Mouse (Mus musculus) urinary bladder, postnatal 14 days (tissue): ENCODE results near the gene Lzts2.
A peak's percentile ranks its signal among the peaks of the same experiment; 100 is the strongest.
"Not testable (repeated sequence)": the region's sequence is repeated elsewhere in the genome, so short reads cannot be mapped to it uniquely, and the experiment has no call there.

Experiments
- DNase-seq: peaks from one replicate; pipeline ENCODE4 v3.0.0; 2021; ENCODE audit warnings: low spot score

Gene Lzts2

DNA sequence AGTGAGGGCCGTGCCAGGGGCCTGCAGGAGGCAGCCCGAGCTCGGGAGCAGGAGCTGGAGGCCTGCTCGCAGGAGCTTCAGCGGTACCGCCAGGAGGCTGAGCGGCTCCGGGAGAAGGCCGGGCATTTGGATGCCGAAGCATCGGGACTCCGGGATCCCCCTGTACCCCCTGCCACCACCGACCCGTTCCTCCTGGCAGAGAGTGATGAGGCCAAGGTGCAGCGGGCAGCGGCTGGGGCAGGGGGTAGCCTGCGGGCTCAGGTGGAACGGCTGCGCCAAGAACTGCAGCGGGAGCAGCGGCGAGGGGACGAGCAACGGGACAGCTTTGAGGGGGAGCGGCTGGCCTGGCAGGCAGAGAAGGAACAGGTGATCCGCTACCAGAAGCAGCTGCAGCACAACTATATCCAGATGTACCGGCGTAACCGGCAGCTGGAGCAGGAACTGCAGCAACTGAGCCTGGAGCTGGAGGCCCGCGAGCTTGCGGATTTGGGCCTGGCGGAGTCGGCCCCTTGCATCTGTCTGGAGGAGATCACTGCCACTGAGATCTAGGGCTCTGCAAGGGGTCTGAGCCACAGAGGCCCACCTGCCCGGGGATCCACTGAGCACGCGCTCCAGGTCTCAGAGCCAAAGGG, 11.8 kb downstream of the Lzts2 start:
- DNase-seq: no peak

DNA sequence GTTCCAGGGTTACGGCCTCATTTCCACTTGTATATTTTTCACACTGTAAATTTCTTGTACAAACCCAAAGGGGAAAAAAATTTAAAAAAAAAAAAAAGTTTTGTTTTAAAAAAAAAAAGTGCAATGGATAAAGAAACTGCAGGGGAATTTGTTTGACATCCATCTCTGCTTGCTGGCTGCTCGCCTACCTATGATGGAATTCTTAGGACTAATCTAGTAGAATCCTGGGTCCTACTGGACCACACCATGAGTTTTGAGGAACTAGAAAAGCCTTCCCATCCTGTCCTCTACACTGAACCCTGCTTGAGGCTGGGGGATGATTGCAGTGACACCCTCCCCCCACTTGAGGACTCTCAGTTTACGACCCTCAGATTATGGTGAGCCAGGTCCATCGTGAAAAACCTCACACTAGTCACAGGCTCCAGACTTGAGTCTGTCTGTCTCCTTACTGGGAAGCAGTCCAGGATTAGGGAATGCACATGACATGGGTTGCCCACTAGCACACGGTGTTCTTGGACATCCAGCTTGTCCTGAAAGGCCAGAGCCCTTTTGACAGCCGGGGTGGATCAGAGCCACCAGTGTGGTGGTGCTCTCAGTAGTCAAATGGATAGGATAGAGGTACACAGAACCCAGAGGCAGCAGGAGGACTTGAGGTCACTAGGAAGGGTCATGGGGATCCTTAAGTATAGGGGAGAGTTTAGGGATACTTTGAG, 12.9 kb downstream of the Lzts2 start:
- DNase-seq: no peak

DNA sequence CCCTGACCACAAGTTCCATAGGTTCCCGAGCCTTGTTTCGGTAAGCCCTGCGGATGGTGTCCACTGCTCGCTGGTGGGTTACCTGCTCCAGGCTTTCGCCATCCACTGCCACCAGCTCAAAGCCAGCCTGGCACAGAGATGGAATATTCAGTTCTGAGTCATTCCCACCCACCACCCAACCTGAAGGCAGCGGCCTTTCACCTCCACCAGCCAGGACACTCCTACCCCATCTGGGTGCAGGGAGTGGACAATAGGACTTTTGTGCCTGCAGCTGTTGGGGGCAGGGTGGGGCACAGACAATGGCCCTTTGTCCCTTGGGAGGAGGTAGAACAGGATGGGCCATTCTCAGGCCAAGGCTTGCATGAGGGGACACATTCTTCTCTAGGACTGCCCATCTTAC, 13.6 kb downstream of the Lzts2 start:
- no peak for DNase-seq

DNA sequence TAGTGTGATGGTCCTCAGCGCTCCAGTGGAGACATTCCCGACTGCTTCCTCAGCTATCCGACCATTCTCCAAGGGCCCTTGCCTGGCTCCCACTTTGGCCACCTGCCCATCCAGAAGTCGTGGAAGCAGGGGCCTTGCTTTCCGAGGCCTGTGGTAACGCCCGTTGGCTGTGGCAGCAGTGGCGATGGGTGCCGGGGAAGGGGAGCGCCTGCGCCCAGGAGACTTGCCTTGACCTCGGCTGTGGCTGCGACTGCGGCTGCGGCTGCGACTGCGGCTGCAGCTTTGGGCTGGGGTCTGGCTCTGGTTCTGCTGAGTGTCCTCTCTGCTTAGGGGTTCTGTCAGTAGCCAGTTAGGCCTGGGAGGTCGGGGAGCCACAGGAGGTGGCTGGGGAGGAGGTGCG, 14.5 kb downstream of the Lzts2 start:
- no peak for DNase-seq

DNA sequence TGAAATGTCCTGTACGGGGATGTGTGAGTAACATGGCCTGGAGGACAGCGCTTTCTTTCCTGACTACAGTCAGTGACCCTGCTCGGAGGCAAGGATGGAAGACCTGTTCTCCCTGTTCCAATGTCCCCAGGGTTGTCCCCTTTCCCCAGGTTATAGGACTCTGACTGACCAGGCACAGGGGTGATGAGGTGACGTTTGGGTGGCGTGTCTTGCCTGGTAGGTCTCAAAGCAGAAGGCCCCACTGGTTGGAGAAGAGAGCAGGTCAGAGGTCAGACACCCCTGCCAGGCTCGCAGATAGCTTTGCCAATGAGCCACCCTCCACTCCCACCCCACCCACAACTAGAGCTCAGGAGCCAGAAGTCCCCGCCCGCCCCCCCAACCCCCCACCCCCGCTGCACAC, 15.4 kb downstream of the Lzts2 start:
- DNase-seq: no peak

DNA sequence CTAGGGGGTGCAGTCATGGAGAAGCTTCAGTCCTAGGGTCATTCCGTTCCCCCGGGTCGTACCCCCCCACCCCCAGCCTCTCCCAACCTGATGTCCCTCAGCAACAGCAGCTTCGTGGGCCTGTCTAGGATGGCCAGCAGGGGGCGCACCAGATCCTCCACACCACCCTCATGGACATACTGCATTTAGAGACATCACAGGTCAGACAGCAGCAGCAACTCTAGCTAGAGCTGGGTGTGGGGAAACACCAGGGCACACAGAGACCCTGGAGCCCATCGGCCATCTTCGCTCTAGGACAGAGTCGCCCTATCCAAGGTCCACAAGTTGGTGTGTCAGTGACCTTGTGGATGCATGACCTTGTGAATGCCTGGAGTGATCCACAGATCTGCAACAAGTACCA, 15.9 kb downstream of the Lzts2 start:
- DNase-seq: peak; percentile 70

DNA sequence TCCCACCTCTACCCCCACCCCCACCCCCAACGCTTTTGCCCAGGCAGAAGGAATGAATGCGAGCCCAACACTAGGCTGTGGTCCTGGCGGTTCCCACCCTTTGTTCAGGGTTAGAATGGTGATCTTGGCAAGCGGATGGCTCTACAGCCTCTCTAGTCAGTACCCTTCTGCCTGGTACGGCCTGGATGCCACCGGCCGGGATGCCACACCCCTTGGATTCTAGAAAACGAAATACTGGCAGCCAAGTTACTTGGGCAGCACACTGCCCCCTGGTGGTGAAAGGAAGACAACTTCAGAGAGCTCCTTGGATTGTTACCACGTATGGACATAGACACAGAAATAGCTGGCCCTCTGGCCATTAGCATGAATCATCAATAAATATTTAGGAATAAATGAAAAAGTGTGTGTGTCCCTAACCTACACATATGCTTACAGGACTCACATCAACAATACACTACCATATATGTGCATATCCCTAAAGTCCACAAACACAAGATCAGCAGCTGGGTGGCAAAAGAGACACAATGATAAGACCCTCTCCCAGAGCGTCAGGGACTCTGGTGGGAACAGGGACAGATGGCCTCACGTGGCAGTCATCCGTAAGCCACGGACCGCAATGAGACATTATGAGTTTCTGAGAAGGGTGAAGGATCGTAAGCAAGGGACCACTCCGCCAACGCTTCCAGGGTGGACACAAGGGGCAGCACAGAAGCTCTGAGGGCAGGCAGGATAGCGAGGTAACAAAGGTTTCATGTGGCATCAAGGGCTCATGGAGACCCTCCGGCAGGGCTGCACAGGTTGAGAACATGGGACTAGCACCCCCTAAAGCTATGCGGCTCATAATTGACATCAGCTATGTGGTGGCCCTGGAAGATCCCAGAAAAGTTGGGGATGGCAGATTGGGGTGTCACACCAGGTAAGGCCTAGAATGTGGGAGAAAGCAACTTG, 16.8 kb downstream of the Lzts2 start:
- peak; percentile 83 for DNase-seq

DNA sequence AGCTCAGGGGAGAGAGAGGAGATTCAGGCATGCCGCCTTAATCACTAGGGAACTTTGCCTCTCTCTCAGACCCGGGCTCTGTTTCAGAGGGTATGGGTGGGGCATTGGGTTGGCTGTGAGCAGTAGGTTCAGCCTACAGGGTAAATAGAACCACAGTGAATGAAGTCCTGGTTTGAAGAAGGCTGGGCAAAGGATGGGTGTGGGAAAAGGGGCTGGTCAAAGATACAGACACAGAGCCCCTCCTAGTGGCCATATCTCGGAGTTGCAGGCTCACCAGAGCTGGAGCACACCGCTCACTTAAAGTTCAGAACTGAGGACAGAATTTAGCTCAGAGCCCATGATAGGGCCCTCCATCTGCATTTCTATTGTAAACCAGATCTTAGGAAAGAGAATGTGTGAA, 17.6 kb downstream of the Lzts2 start:
- DNase-seq: peak; percentile 84

DNA sequence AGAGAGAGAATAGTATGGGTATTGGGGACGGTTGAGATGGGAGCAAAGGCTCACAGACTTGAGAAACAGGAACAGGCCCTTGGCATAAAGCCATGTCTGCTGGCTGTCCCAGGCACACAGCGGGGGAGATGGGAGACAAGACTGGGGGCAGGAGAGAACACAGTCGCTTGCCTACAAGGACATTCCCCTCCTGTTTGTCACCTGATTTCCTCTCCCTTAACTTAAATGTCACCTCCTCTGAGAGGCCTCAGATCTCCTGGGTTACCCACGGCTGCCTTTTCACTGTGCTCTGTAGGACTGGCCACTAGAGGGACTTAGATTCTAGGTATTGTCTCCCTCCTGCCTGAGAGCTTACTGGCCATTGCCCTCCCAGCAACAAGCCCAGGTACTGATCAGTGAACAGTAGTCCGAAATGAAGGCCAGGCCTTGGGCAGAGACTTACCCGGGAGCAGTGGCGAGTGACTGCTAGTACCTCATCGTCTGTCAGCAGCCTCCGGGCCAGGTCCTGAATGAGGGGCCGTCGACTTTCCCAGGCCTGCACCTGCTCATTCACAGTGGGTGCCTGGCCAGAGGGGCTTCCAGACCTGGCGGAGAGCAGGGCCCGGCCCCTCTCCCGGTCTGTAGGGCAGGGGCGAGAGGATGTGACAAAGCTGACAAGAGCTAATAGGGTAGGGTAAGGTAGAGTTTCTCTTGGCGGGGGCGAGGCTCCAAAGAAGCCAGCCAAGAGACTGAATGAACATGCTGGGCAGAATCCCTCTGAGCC, 18.5 kb downstream of the Lzts2 start:
- peak; percentile 61 for DNase-seq

DNA sequence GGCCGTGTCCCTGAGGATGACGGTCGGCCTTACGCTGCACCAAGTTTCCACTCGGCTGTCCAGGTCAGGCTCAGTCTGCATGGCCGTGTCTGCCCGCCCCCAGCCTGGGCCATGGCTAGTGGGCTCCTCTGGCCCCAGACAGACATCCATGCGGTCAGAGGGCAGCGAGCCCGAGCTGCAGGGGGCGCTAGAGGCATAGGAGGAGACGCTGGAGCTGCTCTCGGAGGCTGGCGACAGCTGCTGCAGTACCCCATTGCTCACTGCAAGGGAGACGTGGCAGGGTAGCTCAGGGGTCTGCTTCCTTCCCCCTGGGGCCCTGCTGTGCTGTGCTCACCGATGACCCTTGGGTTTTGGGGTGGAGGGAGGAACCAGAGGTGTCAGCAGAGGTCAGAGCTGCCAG, 22.7 kb downstream of the Lzts2 start:
- peak; percentile 73 for DNase-seq

DNA sequence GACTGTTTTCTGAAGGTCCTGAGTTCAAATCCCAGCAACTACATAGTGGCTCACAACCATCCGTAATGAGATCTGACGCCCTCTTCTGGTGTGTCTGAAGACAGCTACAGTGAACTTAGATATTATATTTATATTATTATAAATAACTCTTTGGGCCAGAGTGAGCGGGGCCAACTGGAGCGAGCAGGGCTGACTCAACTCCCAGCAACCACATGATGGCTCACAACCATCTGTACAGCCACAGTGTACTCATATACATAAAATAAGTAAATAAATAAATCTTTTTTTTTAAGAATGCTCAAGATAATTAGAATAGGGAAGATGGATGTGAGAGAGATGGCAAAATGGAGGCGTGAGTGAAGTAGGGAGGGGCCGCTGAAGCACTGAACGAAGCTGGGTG, 24.0 kb downstream of the Lzts2 start:
- DNase-seq: not testable (repeated sequence)

DNA sequence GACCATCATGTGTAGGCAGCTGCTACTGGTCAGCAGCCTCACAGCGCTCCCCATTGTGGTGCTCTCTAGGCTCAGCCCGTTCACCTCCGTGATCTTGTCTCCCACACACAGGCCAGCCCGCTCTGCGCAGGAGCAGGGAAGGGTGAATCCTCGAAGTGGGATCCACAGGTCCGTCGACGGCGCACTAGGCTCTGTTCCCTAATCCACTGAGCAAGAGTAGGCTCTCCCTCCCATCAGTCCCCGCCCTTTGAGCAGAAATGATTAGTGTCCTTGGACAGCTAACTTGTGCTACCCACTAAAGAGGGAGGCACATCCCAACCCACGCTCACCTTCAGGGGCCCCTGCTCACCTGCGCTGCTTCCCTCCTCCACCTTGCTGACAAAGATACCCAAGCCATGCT, 26.0 kb downstream of the Lzts2 start:
- DNase-seq: no peak

DNA sequence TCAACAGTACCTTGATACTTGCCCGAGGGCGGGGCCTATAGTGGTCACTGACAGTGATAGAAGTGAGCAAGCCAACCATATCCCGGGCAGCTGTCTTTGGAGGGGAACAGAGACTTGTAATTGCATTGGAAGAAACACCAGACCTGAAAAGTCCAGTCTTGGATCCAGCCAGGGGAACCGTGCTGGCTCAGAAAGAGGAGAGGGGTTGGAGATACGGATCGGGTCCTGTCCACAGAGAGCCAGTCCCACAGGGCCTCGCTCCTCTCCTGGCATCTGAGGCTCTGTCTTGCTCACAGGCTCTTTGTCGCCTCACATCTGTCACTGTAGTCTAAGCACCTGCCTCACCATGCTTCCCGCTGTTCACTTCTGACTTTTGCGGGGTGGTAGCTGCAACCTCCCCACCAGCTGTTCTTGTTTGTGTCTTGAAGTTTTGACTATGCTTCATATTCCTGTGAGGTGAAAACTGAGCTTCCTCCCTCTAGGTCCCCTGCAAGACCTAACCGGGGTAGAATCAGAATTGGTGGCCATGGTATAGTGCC, 30.2 kb downstream of the Lzts2 start:
- DNase-seq: no peak

DNA sequence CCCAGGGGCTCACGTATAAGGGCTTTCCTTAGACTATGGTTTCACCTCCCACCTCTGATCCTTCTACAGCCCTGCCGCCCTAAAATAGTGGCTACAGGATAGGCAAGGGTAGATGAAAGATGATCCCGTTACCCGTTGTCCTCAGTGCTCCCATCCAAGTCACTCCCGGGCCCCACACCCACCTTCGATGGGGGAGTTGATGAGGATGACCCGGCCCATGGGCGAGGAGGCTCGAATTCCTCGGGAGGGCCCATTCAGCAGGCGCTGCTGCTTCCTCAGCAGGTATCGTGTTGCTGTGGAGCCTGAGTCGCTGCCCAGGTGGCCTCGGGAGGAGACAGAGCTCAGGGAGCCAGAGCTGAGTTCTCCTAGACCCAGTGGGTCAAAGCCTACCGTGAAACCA, 31.0 kb downstream of the Lzts2 start:
- no peak for DNase-seq

DNA sequence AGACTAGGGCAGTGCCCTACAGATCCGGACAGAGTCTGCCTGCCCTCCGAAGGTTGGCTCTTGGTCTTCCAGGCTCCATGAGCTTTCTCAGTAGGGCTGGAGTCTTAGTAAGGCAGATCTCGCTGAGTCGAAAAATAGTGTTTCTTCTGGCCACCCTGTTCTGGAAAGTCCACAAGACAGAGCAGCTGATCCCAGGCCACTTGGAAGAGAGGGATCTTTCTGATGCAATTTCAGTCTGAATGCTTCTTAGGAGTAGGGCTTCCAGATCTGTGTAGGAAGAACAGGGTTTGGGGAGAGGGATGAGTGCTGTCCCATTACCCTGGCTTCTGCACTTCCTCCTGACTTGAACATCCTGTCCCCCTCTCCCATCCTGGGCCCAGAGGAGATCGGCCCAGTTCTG, 31.4 kb downstream of the Lzts2 start, which contains the start of gene Pdzd7:
Pdzd7 (minus strand) TSS at position 67 of the 400 bp plus-strand sequence.
- no peak for DNase-seq

DNA sequence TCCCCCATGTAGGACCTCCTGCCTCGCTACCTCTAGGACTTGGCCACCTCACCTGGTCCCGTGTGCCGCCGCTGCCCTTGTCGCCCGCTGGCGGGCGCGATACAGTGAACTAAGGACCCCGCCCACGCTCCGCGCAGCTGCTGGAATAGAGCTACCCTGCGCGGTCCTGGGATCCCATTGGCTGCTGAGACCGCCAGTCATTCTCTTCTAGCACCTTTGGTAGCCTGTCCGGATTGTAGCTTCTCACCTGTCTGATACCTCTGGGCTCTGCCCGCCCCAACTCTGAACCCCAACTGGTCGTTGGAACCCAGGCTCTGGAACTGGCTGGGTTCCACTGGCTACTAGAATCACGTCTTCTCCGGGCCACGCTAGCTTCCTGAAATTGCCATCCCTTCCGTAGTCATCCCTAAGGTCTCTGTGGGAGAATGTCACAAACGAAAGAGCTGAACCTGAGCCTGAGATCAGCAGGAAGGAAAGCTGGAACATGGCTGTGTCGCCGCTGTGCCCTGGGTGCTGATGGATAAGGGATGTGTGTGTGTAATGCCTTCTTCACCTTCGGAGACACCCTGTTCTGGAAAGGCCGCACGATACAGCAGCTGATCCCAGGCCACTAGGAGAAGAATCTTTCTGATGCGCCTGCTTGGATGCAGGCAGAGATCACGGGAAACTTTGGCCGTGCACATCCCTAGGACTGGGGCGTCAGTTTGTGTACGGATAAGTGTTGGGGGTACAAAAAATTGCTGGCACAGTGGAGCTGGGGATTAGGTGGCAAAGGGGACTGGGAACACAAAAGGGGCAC, 32.5 kb downstream of the Lzts2 start:
- DNase-seq: peak; percentile 95

DNA sequence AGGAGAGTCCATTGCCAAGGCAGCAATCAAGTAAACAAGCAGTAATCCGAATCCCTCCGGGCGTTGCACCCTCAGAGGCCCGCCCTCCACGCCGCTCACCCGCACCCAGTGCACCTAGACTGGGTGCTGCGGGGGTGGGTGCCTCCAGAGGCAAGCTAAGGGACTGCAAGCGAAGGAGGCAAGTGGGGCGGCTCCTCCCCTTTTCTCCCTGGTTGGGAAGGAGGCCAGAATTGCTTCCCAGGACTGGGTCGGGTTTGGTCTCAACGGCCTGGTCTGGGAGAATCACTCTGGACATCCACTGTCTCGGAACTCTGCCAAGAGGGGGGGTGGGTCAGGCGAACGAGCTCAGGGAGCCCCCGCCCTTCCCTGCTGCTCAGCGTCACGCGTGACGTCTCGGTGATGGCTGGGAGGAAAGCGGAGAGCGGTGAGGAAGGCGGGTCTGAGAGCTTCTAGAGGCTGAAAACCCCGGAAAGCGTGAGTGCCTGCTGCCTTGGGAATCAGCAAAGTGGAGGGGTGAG, 33.3 kb downstream of the Lzts2 start, which contains the start of gene Sfxn3:
Sfxn3 (plus strand) TSS at position 87 of the 518 bp plus-strand sequence.
- peak; percentile 97 for DNase-seq

DNA sequence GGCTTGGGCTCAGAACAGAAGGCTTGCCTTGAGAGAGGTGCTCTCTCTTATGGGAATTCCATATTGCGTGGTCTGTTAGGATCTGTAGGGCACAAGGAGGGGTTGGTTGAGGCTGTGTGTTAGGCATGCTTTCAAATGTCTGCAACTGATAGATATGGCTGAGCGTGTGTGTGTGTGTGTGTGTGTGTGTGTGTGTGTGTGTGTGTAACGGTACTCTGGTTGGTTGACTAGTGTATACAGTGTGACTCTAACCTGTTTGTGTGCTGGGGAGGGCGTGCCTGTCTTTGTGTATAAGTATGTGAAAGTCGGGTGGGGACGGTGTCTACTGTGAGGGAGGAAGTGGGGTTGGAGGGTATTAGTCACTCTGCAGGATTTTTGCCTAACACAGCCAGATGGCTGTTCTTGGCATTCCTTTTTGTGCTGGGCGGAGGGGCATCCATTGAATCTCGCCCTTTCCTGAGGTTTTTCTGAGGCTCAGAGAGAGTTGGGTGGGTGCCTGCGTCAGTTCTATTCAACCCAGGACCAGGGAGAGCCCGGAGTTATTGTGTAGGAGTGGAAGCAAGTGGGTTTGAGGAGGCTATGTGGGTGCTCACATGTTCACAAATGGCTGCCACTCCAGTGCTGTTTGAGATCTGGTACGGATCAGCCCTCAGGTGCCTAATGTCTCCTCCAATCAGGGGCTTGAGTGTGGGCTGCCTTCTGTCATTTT, 33.9 kb downstream of the Lzts2 start:
- DNase-seq: peak; percentile 79

DNA sequence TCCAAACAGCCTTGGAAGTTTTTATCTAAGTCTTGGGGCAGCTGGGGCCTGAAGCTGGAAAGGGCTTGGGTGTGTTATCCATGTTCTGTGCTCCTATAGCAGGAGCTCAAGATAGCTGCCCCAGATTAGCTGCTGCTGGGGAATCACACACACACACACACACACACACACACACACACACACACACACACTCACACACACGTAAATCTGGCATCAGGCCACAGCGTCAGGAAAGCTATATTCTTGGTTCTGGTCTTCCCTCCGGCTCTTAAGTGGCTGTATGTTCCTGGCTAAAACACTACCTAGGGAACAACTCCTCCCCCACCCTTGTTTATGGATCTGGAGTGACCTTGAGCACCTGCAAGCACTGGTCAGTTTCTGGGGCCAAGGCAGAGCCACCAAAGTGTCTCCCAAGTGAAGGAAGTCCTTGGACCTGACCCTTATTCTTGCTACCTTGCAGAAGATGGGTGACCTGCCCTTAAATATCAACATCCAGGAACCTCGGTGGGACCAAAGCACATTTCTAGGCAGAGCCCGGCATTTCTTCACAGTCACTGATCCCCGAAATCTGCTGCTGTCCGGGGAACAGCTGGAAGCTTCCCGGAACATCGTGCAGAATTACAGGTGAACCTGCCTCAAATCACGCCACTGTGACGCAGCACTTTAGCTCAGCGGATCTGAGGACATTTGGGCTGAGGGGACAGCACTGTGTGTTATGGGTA, 34.6 kb downstream of the Lzts2 start:
- DNase-seq: no peak
